Mouse (Mus musculus): ENCODE measurements around the gene Nat9.

The Nat9 gene

GRCm38 (mm10) chr11:115187693-115188092 is at the start of gene Nat9:
TSS of gene Nat9 (minus strand) at chr11:115187859.
- no peak for DNase-seq

- DNase-seq: no peak
Measured at GRCm38 (mm10) chr11:115236570-115236969, 48.9 kb upstream of the Nat9 start.

GRCm38 (mm10) chr11:115234320-115235044 is 46.8 kb upstream of the Nat9 start:
- peak in 1 of 2 experiments; percentile 58 for DNase-seq

- peak in 1 of 2 experiments; percentile 57 for DNase-seq
Measured at GRCm38 (mm10) chr11:115233526-115234290, 46.0 kb upstream of the Nat9 start.

- no peak for DNase-seq
Measured at GRCm38 (mm10) chr11:115232889-115233288, 45.2 kb upstream of the Nat9 start.

GRCm38 (mm10) chr11:115231924-115232323 is 44.3 kb upstream of the Nat9 start:
- DNase-seq: no peak

- no peak for DNase-seq
Measured at GRCm38 (mm10) chr11:115231168-115231915, 43.7 kb upstream of the Nat9 start.

- no peak for DNase-seq
Measured at GRCm38 (mm10) chr11:115229021-115229930, 41.6 kb upstream of the Nat9 start.

- DNase-seq: no peak
Measured at GRCm38 (mm10) chr11:115228430-115228829, 40.8 kb upstream of the Nat9 start.

GRCm38 (mm10) chr11:115227640-115228039 is 40.0 kb upstream of the Nat9 start:
- DNase-seq: no peak

- DNase-seq: peak; percentile 60 to 62
Measured at GRCm38 (mm10) chr11:115226811-115227491, 39.3 kb upstream of the Nat9 start.

GRCm38 (mm10) chr11:115225301-115225700 is 37.6 kb upstream of the Nat9 start:
- no peak for DNase-seq

- DNase-seq: peak; percentile 70 to 75
Measured at GRCm38 (mm10) chr11:115224889-115225288, 37.2 kb upstream of the Nat9 start.

- no peak for DNase-seq
Measured at GRCm38 (mm10) chr11:115223877-115224276, 36.2 kb upstream of the Nat9 start.

- peak in 1 of 2 experiments; percentile 66 for DNase-seq
Measured at GRCm38 (mm10) chr11:115223451-115223850, 35.8 kb upstream of the Nat9 start.

GRCm38 (mm10) chr11:115222570-115222969 is 34.9 kb upstream of the Nat9 start:
- no peak for DNase-seq

GRCm38 (mm10) chr11:115222077-115222476 is 34.4 kb upstream of the Nat9 start:
- no peak for DNase-seq

GRCm38 (mm10) chr11:115219685-115220084 is 32.0 kb upstream of the Nat9 start:
- DNase-seq: no peak

GRCm38 (mm10) chr11:115219263-115219662 is 31.6 kb upstream of the Nat9 start:
- DNase-seq: no peak

- DNase-seq: peak; percentile 95
Measured at GRCm38 (mm10) chr11:115217439-115218410, 30.1 kb upstream of the Nat9 start.

Measured in cerebellum, adult 18-20 months (tissue).